In genomic region chr6:72358086-72358764, GRCm38 (mm10) we compare ENCODE assay signal across 22 mouse cellular contexts. TPM values are rescaled to one million over a fixed set of nuclear protein-coding genes. Genes with fewer than 3 reads are reported as not detected.
A peak's percentile ranks its signal among the peaks of the same experiment; 100 is the strongest.
DNase-seq lines count a peak whose midpoint lies in the region; ATAC-seq and TF ChIP-seq lines count a peak whose summit lies in the region.
"Had no signal": no experiment of that assay in that cellular context is flagged by ENCODE, and none has a peak within 500 bp of the region (broad histone marks: within the 10 kb centered on the region; RNA-seq: fewer than 3 reads in every experiment).

No protein-coding gene starts in this region.

- TF ChIP-seq CTCF in lung, adult 2 months (IDR thresholded peaks at IDR 0.05; ENCODE audit: insufficient read depth, low read length): no peak
- TF ChIP-seq CTCF in embryonic fibroblast, embryonic 13.5 days (IDR thresholded peaks at IDR 0.05; ENCODE audit: borderline replicate concordance, insufficient read depth, low read length): no peak
- TF ChIP-seq CTCF in liver, postnatal 0 days (IDR thresholded peaks at IDR 0.05; ENCODE audit: low read depth): no peak

- no peak for ATAC-seq in liver, postnatal 0 days
- no peak for ATAC-seq in activated CD4-positive, CD25-positive, alpha-beta regulatory T cell, adult 4 months

- 86% methylated on average over 10 of the region's 10 CpGs for WGBS in heart, embryonic 10.5 days
- WGBS in lung, adult 2 months: 85% methylated on average over 10 of the region's 10 CpGs
- WGBS in liver, postnatal 0 days (ENCODE audit: insufficient replicate concordance): 74% methylated on average over 10 of the region's 10 CpGs

- peak; percentile 74 for DNase-seq in heart, embryonic 10.5 days (ENCODE audit: low spot score)
- DNase-seq in heart, postnatal 14 days: no peak
- no peak for DNase-seq in lung, adult 2 months
- DNase-seq in lung, postnatal 4 days: no peak
- no peak for DNase-seq in liver, postnatal 0 days
- DNase-seq: B cell, adult 2 months; cerebellum, postnatal 25 days; gastrocnemius, adult 2 months; kidney, adult 18-20 months; kidney, postnatal 14 days; layer of hippocampus, postnatal 36 days; lung, postnatal 36 days; retina, postnatal 1 day; right cerebral cortex, postnatal 4 days; thymus, adult 18-20 months; thymus, postnatal 4 days had no signal

- peak overlapping the region; percentile 91 for H3K4me2 ChIP-seq in liver, postnatal 0 days (ENCODE audit: low read depth, low read length)
- H3K4me2 ChIP-seq: heart, embryonic 15.5 days; hindbrain, embryonic 12.5 days; midbrain, embryonic 11.5 days had no signal

- TF ChIP-seq POLR2A in lung, adult 2 months (IDR thresholded peaks at IDR 0.05; ENCODE audit: borderline replicate concordance, extremely low read depth, low read depth, low read length): peak; percentile 14; the same call in 1 of the 2 replicates
- TF ChIP-seq POLR2A in embryonic fibroblast, embryonic 13.5 days (IDR thresholded peaks at IDR 0.05; ENCODE audit: low read depth, low read length): 0 out of 2 replicates have a peak, but pooled peaks have one; percentile 12

- H3K9ac ChIP-seq in liver, postnatal 0 days (replicated peaks): no peak overlapping the region
- H3K9ac ChIP-seq: heart, embryonic 15.5 days; hindbrain, embryonic 12.5 days had no signal

- H3K27ac ChIP-seq in heart, embryonic 10.5 days: no peak overlapping the region
- H3K27ac ChIP-seq in embryonic fibroblast, embryonic 13.5 days (ENCODE audit: insufficient read depth, low read length): no peak overlapping the region
- H3K27ac ChIP-seq in liver, postnatal 0 days (ENCODE audit: low read depth): no peak overlapping the region
- H3K27ac ChIP-seq: hindbrain, embryonic 12.5 days; layer of hippocampus, adult 2 months had no signal

- peaks cover 59% of the 10 kb centered on the region for H3K4me1 ChIP-seq in heart, embryonic 10.5 days
- peaks cover 12% of the 10 kb centered on the region for H3K4me1 ChIP-seq in lung, adult 2 months (ENCODE audit: control insufficient read depth, insufficient read depth, low read length)
- H3K4me1 ChIP-seq in embryonic fibroblast, embryonic 13.5 days (ENCODE audit: control insufficient read depth, insufficient read depth, low read length): peaks cover 5% of the 10 kb centered on the region; the same call in 1 of the 2 replicates
- peaks cover 51% of the 10 kb centered on the region for H3K4me1 ChIP-seq in liver, postnatal 0 days (ENCODE audit: insufficient read depth)

- H3K27me3 ChIP-seq in heart, embryonic 10.5 days (ENCODE audit: insufficient read depth, poor library complexity, severe bottlenecking): no peaks in the 10 kb centered on the region
- H3K27me3 ChIP-seq in liver, postnatal 0 days (ENCODE audit: insufficient read depth, low read length): peaks cover 7% of the 10 kb centered on the region
- H3K27me3 ChIP-seq: heart, embryonic 15.5 days; hindbrain, embryonic 12.5 days had no signal

- TF ChIP-seq EP300 in liver, postnatal 0 days (IDR thresholded peaks at IDR 0.05; ENCODE audit: low read depth): no peak

- no peaks in the 10 kb centered on the region for H3K9me3 ChIP-seq in heart, embryonic 10.5 days
- no peaks in the 10 kb centered on the region for H3K9me3 ChIP-seq in liver, postnatal 0 days (ENCODE audit: low read length)
- H3K9me3 ChIP-seq: heart, embryonic 15.5 days; hindbrain, embryonic 12.5 days had no signal

- intact Hi-C loops in heart, postnatal 14 days (cut with DNase I): loop anchor here (5.0 kb wide), 1 partner anchor 44 kb away; no protein-coding TSS in a partner anchor

- no peak overlapping the region; the same call in 1 of the 2 replicates for H3K4me3 ChIP-seq in heart, embryonic 10.5 days
- no peak overlapping the region for H3K4me3 ChIP-seq in lung, adult 2 months (replicated peaks; ENCODE audit: extremely low read depth, low read depth, low read length)
- no peak overlapping the region for H3K4me3 ChIP-seq in embryonic fibroblast, embryonic 13.5 days (ENCODE audit: insufficient read depth, low read length)
- no peak overlapping the region for H3K4me3 ChIP-seq in liver, postnatal 0 days (ENCODE audit: low read depth, low read length)
- H3K4me3 ChIP-seq: gastrocnemius, adult 2 months; heart, embryonic 15.5 days; hindbrain, embryonic 12.5 days; layer of hippocampus, adult 2 months had no signal

- peaks cover 40% of the 10 kb centered on the region for H3K36me3 ChIP-seq in heart, embryonic 10.5 days
- H3K36me3 ChIP-seq in liver, postnatal 0 days (replicated peaks; ENCODE audit: insufficient read depth, low read length): peaks cover 41% of the 10 kb centered on the region

RNA-seq across cellular contexts. Expression of gene Tmem150a, which starts 3.0 kb away (rescaled TPM):
- polyA plus RNA-seq in heart, embryonic 10.5 days (2016; fragmentation: Nextera tagmentation; extraction: Ambion mirVana): 15.7 and 24.9 TPM in 2 replicates
- 10 to 100 TPM; 14.7 to 17.6 TPM for total RNA-seq in heart, postnatal 14 days (2021)
- polyA plus RNA-seq in lung, adult 2 months (2012; rRNA removed): 60.7 and 71.8 TPM in 2 replicates
- 35.5 and 47.6 TPM in 2 replicates for polyA plus RNA-seq in embryonic fibroblast, embryonic 13.5 days (2011; ENCODE audit: insufficient read length, low read depth, missing spikeins)
- polyA plus RNA-seq in liver, postnatal 0 days (2015; fragmentation: Nextera tagmentation; extraction: Ambion mirVana): 92.3 and 113 TPM in 2 replicates
- polyA plus RNA-seq in activated CD4-positive, CD25-positive, alpha-beta regulatory T cell, adult 4 months (2017; shearing (Covaris generic)): under 1 TPM in 1 of 2 experiments, not detected in 1; 0.45 TPM

RNA-seq across cellular contexts. Expression of gene Rnf181, which starts 8.5 kb away (rescaled TPM):
- polyA plus RNA-seq in heart, embryonic 10.5 days (2016; fragmentation: Nextera tagmentation; extraction: Ambion mirVana): 119 and 127 TPM in 2 replicates
- 10 to 100 TPM; 45.5 to 46.5 TPM for total RNA-seq in heart, postnatal 14 days (2021)
- 96.8 and 123 TPM in 2 replicates for polyA plus RNA-seq in lung, adult 2 months (2012; rRNA removed)
- 80.0 and 99.9 TPM in 2 replicates for polyA plus RNA-seq in embryonic fibroblast, embryonic 13.5 days (2011; ENCODE audit: insufficient read length, low read depth, missing spikeins)
- 61.0 and 63.2 TPM in 2 replicates for polyA plus RNA-seq in liver, postnatal 0 days (2015; fragmentation: Nextera tagmentation; extraction: Ambion mirVana)
- polyA plus RNA-seq in activated CD4-positive, CD25-positive, alpha-beta regulatory T cell, adult 4 months (2017; shearing (Covaris generic)): 100 to 1,000 TPM; 110 TPM

RNA-seq across cellular contexts. Expression of gene 0610030E20Rik, which starts 11.1 kb away (rescaled TPM):
- 17.3 and 24.9 TPM in 2 replicates for polyA plus RNA-seq in heart, embryonic 10.5 days (2016; fragmentation: Nextera tagmentation; extraction: Ambion mirVana)
- total RNA-seq in heart, postnatal 14 days (2021): 10 to 100 TPM; 13.1 to 14.4 TPM
- 19.3 and 21.3 TPM in 2 replicates for polyA plus RNA-seq in lung, adult 2 months (2012; rRNA removed)
- 11.3 and 14.5 TPM in 2 replicates for polyA plus RNA-seq in embryonic fibroblast, embryonic 13.5 days (2011; ENCODE audit: insufficient read length, low read depth, missing spikeins)
- polyA plus RNA-seq in liver, postnatal 0 days (2015; fragmentation: Nextera tagmentation; extraction: Ambion mirVana): 13.0 and 13.3 TPM in 2 replicates
- polyA plus RNA-seq in activated CD4-positive, CD25-positive, alpha-beta regulatory T cell, adult 4 months (2017; shearing (Covaris generic)): 10 to 100 TPM; 18.1 to 20.8 TPM

RNA-seq across cellular contexts. Expression of gene Usp39, which starts 13.2 kb away (rescaled TPM):
- polyA plus RNA-seq in heart, embryonic 10.5 days (2016; fragmentation: Nextera tagmentation; extraction: Ambion mirVana): 43.5 and 53.9 TPM in 2 replicates
- total RNA-seq in heart, postnatal 14 days (2021): 10 to 100 TPM; 16.6 to 19.7 TPM
- polyA plus RNA-seq in lung, adult 2 months (2012; rRNA removed): 20.0 and 21.8 TPM in 2 replicates
- polyA plus RNA-seq in embryonic fibroblast, embryonic 13.5 days (2011; ENCODE audit: insufficient read length, low read depth, missing spikeins): 73.5 and 75.2 TPM in 2 replicates
- polyA plus RNA-seq in liver, postnatal 0 days (2015; fragmentation: Nextera tagmentation; extraction: Ambion mirVana): 21.1 and 21.7 TPM in 2 replicates
- 10 to 100 TPM; 21.3 to 26.5 TPM for polyA plus RNA-seq in activated CD4-positive, CD25-positive, alpha-beta regulatory T cell, adult 4 months (2017; shearing (Covaris generic))

RNA-seq across cellular contexts. Expression of gene Vamp5, which starts 22.0 kb away (rescaled TPM):
- polyA plus RNA-seq in heart, embryonic 10.5 days (2016; fragmentation: Nextera tagmentation; extraction: Ambion mirVana): 40.5 and 44.7 TPM in 2 replicates
- 10 to 100 TPM; 48.8 to 54.0 TPM for total RNA-seq in heart, postnatal 14 days (2021)
- 74.6 and 91.7 TPM in 2 replicates for polyA plus RNA-seq in lung, adult 2 months (2012; rRNA removed)
- 20.1 and 23.5 TPM in 2 replicates for polyA plus RNA-seq in embryonic fibroblast, embryonic 13.5 days (2011; ENCODE audit: insufficient read length, low read depth, missing spikeins)
- polyA plus RNA-seq in liver, postnatal 0 days (2015; fragmentation: Nextera tagmentation; extraction: Ambion mirVana): 50.8 and 53.1 TPM in 2 replicates
- polyA plus RNA-seq in activated CD4-positive, CD25-positive, alpha-beta regulatory T cell, adult 4 months (2017; shearing (Covaris generic)): 10 to 100 TPM; 62.3 to 81.8 TPM

Comparison
In these comparisons a context has a peak if more than half of its experiments do, and no peak if none do; other contexts are left out.
1. RNA of gene Tmem150a, which starts 3.0 kb away (polyA plus RNA-seq): 92.3 to 113 TPM in liver, postnatal 0 days, 60.7 to 71.8 TPM in lung, adult 2 months, 35.5 to 47.6 TPM in embryonic fibroblast, embryonic 13.5 days and 15.7 to 24.9 TPM in heart, embryonic 10.5 days; 0.45 TPM in activated CD4-positive, CD25-positive, alpha-beta regulatory T cell, adult 4 months; every median in the first group is over 10 times any median in the second.